Mouse (Mus musculus) right cerebral cortex, postnatal 36 days (tissue): ENCODE data around the gene Epb41.

ENCODE experiments used
- DNase-seq, 2 experiments: peaks; one replicate each; pipeline ENCODE4 v3.0.0; 2022; ENCODE audit warnings: low spot score in 2 of 2, mixed read lengths in 1 of 2

The Epb41 gene

DNA sequence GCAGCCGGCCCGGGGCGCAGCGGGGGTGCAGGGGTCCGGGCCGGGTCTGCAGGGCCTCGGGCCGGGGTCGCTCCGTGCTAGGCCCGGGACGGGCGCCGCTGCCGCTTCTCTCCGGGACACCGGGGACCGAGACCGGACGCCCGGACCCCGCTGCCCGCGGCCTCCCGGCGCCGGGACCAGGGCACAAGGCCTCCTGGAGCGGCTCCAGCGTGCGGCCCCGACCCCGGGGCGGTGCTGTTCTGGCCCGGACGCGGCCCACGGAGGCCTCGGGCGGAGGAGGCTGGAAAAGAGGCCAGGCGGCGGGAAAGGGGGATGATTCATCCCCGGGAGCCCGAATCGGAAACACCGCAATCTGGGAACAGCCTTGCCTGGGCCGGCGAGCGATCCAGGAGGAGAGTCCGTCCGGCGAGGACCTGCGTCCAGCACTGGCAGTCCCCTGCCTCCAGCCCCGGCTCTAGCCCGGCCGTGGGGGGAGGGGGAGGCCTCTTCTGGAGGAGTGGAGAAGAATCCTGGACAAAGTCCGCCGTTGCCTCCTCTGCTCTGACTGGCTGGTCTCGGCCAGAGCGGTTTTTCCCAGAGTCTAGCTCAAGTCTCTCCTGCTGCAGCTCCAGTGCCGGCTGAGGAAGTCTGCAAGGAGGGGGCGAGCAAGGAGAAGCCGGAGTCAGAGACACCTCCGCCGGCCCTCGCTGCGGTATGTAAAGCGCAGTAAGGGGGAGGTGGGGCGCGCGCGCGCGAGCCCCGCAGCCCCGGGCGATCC, 154.3 kb downstream of the Epb41 start:
- no peak for DNase-seq

DNA sequence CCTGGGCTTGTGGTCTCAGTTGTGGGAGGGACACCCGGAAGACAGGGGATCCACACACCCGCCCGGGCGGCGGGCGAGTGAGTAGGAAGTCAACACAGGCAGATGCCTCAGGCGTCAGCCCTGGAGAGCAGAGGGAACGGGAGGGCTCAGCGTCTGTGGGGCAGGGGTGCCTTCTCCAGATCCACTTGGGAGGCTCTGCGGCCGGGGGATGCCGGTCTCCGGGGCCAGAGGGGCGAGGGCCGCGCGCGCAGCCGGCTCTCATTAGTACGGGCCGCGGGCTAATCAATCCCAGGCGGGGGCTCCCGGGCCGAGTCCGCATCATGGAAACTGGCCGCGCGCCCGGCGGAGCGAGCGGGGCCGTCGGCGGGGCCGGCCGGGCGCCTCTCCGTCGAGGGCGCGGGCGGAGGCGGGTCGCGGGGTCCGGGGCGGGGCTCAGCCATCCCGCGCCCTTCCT, 155.0 kb downstream of the Epb41 start:
- no peak for DNase-seq

DNA sequence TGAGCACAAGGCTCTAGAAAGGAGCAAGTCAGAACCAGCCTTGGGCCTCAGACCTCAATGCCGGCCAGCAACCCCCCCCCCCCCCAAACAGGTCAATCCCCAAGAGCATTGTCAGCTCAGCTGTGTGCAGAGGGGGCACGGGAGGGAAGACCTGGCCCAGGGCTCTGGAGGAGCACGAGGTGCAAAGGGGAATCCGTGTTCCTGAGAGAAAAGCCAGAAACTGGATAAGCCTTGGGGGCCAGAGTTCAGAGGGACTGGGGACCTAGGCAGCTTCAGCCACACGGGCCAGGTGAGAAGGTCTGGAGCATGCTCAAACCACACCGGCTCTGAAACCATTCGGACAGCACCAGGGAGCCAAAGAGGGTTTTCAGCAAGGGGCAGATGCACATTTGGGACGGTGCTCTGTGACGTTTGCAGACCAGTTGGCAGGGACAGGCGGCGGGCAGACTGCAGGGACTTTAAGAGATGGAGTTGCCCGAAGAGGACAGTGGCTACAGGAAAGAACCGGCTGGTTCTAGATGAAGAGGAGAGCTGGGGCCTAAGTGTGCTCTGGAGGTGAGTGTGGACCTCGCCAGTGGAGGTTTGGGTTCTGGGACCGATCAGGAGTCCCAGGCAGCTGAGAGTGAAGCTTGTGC, 155.5 kb downstream of the Epb41 start:
- DNase-seq, result no peak

DNA sequence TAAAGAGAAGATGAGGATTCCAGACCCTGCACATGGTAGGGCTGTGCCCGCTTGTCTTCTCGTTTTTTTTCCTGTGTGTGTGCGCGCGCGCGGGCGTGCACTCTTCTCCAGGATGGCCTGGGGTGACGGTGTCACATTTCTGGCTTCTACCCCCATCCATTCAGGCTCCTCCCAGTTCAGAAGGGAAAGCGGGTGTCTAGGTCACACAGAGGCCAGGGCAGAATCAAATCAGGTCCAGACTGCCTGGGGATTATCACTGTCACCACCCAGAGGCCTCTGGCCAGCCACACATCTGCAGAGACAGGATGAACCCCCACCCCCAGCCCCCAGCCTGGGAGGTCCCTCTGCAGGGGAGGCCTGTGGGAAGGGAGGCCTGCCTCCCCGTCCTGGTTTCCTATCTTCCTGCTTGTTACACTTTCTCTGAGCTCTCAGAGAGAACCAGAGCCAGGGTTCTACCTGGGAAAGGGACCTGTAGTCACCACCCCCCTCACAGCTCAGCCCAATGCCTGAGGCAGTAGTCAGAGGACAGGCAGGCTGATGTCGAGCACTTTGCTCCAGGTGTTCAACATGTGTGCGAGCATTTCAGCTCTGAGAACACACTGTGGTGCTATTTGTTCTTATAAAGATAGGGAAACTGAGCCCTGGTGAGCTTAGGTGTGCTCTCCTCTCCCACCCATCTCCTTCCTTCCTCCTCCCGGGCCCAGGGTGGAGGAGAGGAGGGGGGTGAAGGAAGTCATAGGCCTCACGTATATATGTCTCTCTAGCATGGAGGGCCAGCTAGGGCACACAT, 156.2 kb downstream of the Epb41 start:
- no peak for DNase-seq

DNA sequence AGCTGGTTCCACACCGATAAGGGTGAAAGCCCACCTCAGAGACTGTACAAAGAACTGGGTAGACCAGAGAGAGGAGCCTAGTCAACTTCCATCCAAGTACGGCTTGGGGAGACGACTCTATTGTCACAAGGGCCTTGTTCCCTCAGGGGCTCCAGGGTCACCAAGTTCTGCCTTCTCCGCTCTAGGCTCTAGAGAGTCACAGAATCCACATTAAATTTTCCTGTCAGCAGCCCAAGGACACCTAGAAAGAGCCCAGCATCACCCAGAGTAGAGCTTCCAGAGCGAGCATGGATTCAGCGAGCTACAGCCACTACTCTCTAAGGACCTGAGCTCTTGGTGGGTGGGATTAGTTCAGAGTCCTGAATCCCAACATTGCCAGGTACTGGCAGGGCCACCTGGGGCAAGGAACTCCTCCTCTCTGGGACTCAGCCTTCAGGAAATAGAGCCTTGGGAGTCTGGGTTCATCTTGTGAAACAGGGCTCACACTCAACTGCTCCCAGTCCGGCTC, 157.0 kb downstream of the Epb41 start:
- DNase-seq, result no peak

DNA sequence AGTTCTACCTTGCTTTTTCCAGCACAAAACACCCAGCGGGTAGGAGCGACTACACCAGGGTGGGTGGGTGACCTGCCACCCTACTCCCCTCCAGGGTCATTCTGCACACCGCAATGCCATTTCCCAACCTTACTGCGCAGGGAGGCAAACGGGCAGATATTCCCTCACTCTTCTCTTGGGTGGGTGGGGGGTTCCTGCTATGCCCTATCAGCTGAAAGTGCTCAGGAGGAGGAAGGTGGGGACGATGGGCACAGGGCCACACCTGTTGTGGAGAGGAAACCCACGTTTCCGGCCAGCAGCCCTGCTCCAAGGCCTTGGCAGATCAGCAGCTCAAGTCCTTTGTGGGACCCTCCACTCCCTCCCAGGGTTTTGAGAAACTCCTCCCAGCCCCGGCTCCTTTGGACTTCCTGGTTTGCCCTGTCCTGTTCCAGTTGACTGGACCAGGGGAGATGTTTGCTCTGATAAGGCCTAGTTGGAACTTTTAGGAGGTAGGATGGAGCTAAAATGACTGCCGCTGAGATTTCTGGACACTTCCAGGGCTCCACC, 158.0 kb downstream of the Epb41 start:
- no peak for DNase-seq

DNA sequence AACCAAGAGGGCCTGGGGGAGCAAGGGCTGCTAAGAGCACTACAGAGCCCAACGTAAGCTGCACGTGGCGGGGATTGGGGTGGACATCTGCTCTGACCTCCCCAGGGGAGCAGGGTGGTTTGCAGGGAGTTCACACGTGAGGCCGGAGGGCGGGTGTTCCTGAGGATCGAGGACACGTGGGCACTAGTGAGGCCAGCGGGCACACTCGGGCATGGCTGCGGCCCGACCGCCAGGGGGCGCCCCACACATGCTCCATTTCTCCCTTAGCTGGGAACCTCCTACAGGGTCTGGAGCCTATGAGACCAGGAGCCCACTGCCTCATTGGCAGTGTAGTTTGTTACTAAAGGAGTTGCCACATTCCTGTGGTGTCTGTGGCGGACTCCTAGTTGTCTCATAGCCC, 158.7 kb downstream of the Epb41 start:
- DNase-seq, result peak in 1 of 2 experiments; percentile 70

DNA sequence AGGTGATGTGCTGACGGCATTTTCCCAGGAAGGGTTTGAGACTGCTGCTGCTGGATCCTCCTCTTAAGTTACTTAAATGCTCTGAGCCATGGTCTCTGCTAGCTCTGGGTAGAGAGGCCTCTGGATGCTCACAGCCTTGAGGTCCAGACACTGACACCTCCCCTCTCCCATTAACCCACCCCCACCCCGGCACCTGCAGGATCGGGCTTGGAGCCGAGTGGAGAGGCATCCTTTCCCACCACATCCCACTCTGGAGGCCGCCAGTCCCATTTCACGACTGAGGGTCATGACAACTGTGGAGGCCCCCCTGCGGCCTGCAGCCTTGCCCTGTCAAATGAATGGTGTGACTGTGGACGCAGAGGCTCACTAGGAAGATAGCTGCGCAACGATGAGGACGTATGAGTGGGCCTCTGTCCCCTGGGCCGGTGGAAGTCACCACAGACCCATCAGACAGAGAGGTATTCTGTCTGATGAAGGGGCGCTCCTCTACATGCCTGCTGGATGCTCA, 159.2 kb downstream of the Epb41 start:
- no peak for DNase-seq

DNA sequence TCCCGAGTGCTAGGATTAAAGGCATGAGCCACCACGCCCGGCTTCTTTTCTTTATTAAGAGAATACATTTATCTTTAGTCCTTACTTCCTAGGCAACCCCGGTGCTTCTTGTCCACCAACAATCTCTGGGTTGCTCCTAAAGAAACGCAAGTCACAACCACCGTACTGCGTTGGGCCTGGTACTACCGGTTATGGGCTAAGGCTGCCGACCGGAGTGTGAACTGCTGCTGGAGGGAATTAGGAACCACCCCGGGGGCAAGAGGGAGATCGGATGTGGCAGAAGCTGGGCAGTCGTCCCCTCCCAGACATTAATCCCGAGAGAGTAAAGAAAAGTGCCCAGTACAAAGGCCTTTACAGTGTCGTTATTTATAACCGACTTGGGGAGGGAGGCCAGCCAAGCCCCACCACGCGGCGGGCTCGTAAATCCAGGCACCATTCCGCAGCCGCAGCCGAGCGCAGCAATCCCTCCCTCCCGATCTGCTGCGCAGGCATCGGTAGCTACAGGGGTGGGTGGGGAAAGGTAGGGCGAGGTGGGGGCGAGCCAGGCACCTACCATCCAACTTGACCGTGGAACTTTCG, 160.1 kb downstream of the Epb41 start:
- no peak for DNase-seq

DNA sequence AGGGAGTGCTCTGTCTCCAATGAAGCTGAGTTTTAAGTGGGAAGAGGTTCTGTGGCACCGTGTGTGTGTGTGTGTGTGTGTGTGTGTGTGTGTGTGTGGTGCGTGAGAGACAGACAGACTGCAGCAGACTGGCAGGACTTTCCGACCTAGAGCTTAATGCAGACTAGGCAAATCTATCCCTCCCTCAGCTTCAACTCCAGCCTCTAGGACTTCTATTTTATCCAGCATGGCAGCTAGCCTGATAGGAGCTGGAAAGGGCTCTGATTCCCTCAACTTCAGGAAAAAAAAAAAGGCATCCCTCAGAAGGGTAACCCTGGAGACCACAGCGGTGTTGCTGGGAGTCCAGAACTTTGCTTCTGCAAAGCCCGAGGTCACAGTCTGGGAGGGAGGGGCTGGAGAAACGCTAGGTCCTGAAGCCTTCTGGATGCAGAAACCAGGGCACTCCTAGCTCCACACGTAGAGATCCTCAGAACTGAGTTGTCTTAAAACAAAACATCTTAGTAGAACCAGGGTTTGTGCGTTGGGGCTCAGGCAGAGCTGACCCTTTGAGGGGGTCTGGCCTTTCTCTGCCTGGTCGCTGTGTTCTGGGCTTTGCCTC, 161.0 kb downstream of the Epb41 start:
- no peak for DNase-seq

DNA sequence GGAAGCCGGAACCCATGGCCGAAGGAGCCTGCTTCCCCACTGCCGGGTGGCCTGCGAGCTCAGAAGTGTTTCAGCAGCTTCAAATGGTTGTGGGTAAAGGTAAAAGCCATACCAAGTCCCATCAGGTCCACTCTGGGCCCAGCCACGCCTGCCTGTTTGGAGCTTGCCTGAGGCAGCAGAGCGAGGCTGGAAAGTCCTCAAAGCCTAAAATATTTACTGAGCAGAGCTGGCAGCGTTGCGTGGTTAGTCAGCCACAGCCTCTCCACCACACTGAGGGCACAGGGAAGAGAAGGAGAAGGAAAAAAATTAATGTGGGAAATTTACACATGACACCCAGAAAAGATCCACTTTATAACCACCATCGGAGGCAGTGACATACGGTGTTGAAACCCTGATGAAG, 161.6 kb downstream of the Epb41 start:
- DNase-seq, result no peak

DNA sequence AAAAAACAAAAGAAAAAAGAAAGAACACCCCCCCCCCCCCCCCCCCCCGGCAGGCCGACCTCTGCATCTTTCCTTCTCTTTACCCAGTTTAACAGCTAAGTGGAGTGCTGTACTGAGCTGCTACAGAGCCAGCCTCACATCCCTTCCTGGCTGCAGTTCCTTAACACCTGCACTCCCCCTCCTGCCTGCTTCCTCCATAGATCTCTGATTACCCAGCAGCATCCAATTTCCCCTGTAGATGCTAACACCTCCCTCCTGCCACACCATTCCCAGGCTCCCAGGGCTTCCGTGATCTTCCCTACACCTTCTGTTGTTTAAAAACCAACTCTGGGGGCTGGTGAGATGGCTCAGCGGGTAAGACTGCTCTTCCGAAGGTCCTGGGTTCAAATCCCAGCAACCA, 163.6 kb downstream of the Epb41 start:
- DNase-seq, result no peak

DNA sequence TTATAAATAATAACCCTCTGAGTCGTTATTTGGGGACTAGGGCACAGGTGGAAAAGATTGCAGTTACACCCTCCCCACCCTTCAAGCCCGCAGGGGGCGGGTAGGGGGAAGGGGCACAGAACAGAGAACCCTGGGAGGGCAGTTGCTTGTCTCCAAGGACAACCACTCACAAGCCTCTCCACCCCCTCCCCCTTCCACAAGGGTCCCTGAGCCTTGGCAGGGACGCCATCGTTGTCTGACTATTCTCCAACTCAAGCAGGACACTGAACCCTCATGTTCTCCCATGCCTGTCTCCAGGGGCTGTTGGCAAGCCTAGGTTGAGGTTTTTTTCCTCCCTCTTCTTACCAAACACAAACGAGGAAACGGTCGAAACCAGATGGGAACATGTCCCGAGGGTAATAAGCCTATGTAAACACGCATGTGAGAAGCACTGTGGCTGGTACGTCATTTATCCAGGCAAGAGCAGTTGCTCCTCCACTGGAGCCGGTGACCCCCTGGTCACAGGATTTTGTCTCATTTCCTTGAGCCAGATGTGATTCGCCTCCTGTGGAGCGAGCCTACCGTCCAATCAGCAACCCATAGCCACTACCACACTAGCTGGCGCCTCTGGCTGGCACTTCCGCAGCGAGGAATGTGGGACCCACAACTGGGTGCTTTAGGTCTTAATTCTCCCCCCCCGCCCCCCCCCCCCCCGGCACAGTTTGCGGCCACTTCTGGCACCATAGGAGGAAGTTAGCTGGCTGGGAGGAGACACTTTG, 164.7 kb downstream of the Epb41 start:
- DNase-seq, result no peak

DNA sequence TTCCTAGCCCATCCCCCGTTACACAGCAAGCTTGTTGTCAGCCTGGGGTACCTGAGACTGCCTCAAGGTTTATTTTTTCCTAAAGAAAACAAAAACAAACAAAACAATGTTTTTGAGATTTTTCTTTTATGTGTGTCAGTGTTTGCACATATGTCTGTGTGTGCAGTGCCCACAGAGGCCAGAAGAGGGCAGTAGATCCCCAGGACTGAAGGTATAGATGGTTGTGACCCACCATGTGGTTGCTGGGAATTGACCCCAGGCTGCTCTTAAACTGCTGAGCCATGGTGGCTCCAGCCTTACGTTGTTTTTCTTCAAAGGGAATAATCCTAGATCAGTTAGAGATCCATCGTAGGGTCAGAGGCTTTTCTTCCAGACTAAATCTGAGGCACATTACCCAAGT, 167.2 kb downstream of the Epb41 start:
- no peak for DNase-seq

DNA sequence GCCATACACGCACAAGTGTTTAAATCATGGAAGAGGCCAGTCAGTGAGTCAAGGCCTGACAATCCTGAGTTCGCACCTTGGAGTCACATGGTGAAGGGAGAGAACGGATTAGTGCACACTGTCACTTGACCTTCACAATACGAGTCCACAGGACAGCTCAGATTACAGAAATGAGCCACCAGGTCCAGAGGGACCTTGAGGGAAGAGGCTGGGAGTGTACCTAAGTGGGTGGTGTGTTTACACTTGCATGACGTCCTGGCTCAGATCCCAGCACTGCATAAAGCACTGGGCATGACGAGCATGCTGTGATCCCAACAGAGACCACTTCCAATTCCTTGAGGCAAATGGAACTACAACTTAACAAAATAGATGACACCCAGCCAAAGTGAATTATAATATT, 168.7 kb downstream of the Epb41 start:
- DNase-seq, result no peak

DNA sequence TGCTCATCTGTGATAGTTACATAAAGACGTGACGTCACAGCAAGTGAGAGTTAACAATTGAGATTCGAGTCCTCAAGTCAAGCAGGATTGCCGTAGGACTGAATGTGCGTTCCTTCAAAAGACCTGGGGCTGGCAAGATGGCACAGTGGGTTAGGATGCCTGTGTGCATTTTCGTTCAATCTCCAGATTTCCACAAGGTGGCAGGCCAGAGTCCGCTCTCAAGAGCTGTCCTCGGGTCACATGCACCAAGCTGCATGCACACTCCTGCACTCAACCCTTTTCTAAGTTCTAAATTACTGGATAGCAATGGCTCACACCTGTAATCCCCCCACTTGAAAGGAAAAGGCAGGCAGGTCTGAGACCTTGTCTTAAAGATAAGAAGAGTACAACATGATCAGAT, 170.6 kb downstream of the Epb41 start:
- DNase-seq, result no peak

DNA sequence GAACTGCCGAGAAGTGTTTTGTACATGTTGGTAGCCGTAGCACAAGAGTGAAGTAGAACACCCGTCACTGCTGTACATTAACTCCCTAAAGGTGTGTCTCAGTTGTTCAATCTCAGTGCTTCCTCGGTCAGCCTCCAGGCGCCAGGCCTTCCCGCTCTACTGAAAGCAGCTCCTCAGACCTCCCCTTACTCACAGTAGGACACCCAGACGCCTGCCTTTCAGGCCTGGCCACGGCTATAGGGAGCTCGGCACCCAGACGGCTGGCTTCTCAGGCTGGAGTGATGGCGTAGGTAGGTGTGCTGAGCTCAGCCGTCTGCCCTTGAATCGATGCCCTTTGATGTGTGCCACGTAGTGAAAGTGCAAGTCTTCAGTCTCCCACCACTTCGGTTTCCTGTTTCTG, 174.0 kb downstream of the Epb41 start:
- no peak for DNase-seq

DNA sequence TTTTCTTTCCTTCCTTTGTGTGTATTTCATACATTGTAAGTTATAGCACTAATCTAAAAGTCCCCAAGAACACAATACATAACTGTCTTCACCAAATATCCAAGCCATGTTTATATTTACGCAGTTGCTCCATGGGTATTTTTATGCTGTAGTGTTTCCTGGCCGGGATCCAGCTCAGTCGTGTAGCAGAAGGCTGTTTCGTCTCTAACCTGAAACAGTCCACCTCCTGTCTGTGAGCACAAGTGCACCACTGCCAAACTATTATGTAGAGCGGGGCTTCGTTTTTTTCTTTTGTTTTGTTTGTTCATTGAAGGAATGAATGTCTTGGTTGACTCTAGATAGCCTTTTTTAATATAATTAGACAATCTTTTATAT, 176.0 kb downstream of the Epb41 start:
- no peak for DNase-seq

DNA sequence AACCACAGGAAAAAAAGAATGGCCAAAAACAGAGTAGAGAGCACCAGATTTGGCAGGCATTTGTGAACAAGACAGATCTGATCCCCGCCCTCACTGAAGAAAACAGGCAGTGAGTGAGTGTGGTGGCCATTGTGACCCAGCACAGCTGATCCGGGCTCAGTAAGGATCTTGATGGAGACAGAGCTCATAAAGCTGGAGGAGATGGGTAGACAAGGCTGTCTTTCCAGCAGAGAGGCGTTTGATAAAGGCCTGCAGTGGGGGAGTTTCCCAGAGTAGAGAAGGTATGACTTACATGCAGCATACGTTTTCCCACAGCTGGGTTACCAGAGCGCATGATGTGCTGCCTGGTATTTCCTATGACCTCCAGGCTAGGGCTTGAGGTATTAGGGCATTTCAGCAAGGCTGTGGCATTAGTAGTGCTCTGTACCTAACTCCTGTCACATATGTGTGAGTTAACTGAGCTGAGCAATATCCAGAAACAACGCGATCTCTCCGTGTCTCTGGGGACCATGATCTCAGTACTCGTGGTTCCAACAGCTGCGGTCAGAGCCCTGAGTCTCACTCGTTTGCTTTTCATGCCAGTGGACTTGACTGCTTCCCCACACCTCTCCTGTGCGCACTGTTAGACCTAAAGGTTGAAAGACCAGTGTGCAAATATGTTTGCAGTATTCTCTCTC, 176.5 kb downstream of the Epb41 start:
- DNase-seq, result no peak

DNA sequence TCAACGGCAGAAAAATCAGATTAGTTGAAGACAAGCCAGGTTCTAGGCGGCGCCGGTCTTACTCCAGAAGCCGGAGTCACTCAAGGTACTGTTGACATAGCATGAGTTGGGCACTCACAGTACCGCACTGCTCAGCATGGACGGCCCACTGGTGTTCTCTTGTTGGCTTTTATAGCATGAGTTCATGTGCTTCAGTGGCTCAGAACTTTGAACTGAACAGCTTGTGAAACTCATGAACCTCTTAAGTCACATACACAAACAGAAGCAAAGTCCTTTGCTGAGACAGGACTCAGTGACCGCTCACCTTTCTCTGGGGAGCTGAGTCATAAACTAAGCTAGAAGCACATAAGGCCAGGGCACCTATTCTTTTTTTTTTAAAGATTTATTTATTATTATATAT, 177.3 kb downstream of the Epb41 start:
- no peak for DNase-seq
